Mouse (Mus musculus): ENCODE data around the gene Acox3.

Acox3 gene

GRCm38 (mm10) chr5:35582445-35583220 is at the start of gene Acox3:
Gene Acox3, plus strand, starts transcription at chr5:35583040.
- DNase-seq: peak; percentile 98

GRCm38 (mm10) chr5:35536271-35536670 is 46.6 kb upstream of the Acox3 start:
- no peak for DNase-seq

GRCm38 (mm10) chr5:35537474-35537873 is 45.4 kb upstream of the Acox3 start:
- no peak for DNase-seq

- DNase-seq: no peak
Observed at GRCm38 (mm10) chr5:35538022-35538421, 44.8 kb upstream of the Acox3 start.

GRCm38 (mm10) chr5:35539576-35539975 is 43.3 kb upstream of the Acox3 start:
- DNase-seq: peak; percentile 18

GRCm38 (mm10) chr5:35540555-35540954 is 42.3 kb upstream of the Acox3 start:
- DNase-seq: peak; percentile 24

GRCm38 (mm10) chr5:35541059-35541790 is 41.6 kb upstream of the Acox3 start:
- DNase-seq: no peak

GRCm38 (mm10) chr5:35546127-35546526 is 36.7 kb upstream of the Acox3 start:
- peak; percentile 26 for DNase-seq

GRCm38 (mm10) chr5:35551855-35552837 is 30.7 kb upstream of the Acox3 start:
- peak; percentile 59 for DNase-seq

- no peak for DNase-seq
Observed at GRCm38 (mm10) chr5:35552838-35553539, 29.9 kb upstream of the Acox3 start.

GRCm38 (mm10) chr5:35556393-35556792 is 26.4 kb upstream of the Acox3 start:
- no peak for DNase-seq

GRCm38 (mm10) chr5:35557946-35558621 is 24.8 kb upstream of the Acox3 start:
- DNase-seq: peak; percentile 15

- no peak for DNase-seq
Observed at GRCm38 (mm10) chr5:35559447-35559846, 23.4 kb upstream of the Acox3 start.

- no peak for DNase-seq
Observed at GRCm38 (mm10) chr5:35562616-35563015, 20.2 kb upstream of the Acox3 start.

- peak; percentile 81 for DNase-seq
Observed at GRCm38 (mm10) chr5:35563449-35563848, 19.4 kb upstream of the Acox3 start.

GRCm38 (mm10) chr5:35565217-35565616 is 17.6 kb upstream of the Acox3 start:
- DNase-seq: no peak

- DNase-seq: no peak
Observed at GRCm38 (mm10) chr5:35566632-35567031, 16.2 kb upstream of the Acox3 start.

- no peak for DNase-seq
Observed at GRCm38 (mm10) chr5:35571546-35571945, 11.3 kb upstream of the Acox3 start.

GRCm38 (mm10) chr5:35574653-35575599 is 7.9 kb upstream of the Acox3 start, which contains the start of gene Trmt44:
Gene Trmt44, minus strand, starts transcription at chr5:35575070.
- DNase-seq: peak; percentile 95

GRCm38 (mm10) chr5:35576409-35577020 is 6.3 kb upstream of the Acox3 start:
- DNase-seq: no peak

All from lung, postnatal 36 days (tissue).